Mouse (Mus musculus): Measurements from ENCODE around the gene Ywhab.

Gene Ywhab

GRCm38 (mm10) chr2:164041523-164041922, 46.8 kb downstream of the Ywhab start:
- POLR2A ChIA-PET: interaction anchor here in 1 of 4 experiments (0.7 kb wide), 1 partner anchor 317 kb away, joined by 3 read pairs; no protein-coding TSS in a partner anchor
- CTCF ChIA-PET: no interaction called here

GRCm38 (mm10) chr2:164047197-164047690, 52.5 kb downstream of the Ywhab start:
- POLR2A ChIA-PET: interaction anchor here in 2 of 4 experiments (1.2 to 1.6 kb wide), 3 partner anchors 11 to 24 kb away, joined by 3 to 7 read pairs (median 4); partner anchors contain the start of gene Tomm34 (in 1 of the 2)

GRCm38 (mm10) chr2:164053767-164054166, 59.0 kb downstream of the Ywhab start:
- ChIA-PET CTCF (no interaction called here), POLR2A (interaction anchor here in 1 of 4 experiments (1.2 to 1.7 kb wide), 3 partner anchors 16 to 47 kb away, joined by 3 to 6 read pairs (median 4); partner anchors contain the start of genes Stk4 and Tomm34)

More at GRCm38 (mm10) chr2:164047197-164047690, 52.5 kb downstream of the Ywhab start:
- CTCF ChIA-PET: no interaction called here

- ChIA-PET POLR2A (interaction anchor here in 2 of 4 experiments (0.6 to 1.7 kb wide), 4 partner anchors 12 to 433 kb away, joined by 3 to 6 read pairs (median 3); partner anchors contain the start of gene Stk4 (in 1 of the 2)), CTCF (interaction anchor here in 1 of 4 experiments (0.6 kb wide), 1 partner anchor 38 kb away, joined by 6 read pairs; no protein-coding TSS in a partner anchor)
Measured at GRCm38 (mm10) chr2:164054671-164055070, 59.9 kb downstream of the Ywhab start.

- ChIA-PET POLR2A (interaction anchor here in 3 of 4 experiments (0.6 to 6.1 kb wide), 8 partner anchors 10 to 344 kb away, joined by 3 to 36 read pairs (median 4); partner anchors contain the start of genes Stk4 (in 3 of the 3), Tomm34 (in 2 of the 3) and Pabpc1l (in 1 of the 3)), CTCF (no interaction called here)
Measured at GRCm38 (mm10) chr2:164059634-164060235, 65.0 kb downstream of the Ywhab start.

All from embryonic stem cell, embryonic (primary cell).